Mouse (Mus musculus): Measurements from ENCODE around the gene Ncam1. TPM values are rescaled to one million over a fixed set of nuclear protein-coding genes. Genes with fewer than 3 reads are reported as not detected.

Ncam1 gene
- total RNA-seq, 2 experiments from 2014 or later = 3.8 to 4.2 TPM

GRCm38 (mm10) chr9:49675696-49676465 is 122.8 kb downstream of the Ncam1 start:
- no peak for DNase-seq

DNA sequence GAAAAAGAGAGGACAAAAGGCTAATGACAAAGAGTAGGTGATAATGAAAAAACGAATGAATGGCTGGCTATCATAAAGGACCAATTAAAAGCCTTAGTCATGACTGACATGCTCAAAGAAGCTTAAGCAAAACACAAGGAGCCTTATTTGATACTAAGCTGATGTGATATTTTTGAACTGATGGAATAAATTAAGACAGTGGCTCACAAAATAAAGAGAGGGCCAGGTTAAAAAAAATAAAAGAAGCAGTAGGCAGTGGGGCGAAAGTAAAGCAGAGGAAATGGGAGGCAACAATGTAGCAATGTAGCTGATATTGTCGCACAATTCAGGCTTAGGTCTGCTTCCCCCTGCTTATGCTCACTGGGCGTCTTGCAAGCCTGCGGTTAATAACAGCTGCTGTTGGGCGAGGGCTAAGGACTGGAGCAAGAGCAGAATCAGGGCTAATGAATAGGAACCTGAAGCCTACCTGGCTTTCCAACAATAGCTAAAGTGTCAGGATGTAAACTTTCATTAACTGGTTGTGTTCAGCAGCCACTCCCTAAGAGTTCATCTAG is 126.0 kb downstream of the Ncam1 start:
- no peak for DNase-seq

DNA sequence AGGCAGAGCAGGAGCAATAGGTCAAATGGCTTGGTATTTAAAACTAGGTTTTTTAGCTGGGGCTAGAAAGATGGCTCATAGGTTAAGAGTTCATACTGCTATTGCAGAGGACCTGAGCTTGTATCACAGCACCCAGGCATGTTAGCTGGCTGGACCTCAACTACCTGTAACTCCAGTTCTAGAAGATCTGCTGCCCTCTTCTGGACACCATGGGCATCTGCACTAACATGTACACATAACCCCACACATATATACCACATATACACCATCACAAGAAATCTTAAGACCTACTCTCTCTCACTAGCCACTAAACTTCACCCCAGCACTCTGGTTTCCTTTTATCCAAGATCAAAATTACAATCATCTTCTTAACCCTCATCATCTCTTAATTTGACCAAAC is 131.7 kb downstream of the Ncam1 start:
- no peak for DNase-seq

DNA sequence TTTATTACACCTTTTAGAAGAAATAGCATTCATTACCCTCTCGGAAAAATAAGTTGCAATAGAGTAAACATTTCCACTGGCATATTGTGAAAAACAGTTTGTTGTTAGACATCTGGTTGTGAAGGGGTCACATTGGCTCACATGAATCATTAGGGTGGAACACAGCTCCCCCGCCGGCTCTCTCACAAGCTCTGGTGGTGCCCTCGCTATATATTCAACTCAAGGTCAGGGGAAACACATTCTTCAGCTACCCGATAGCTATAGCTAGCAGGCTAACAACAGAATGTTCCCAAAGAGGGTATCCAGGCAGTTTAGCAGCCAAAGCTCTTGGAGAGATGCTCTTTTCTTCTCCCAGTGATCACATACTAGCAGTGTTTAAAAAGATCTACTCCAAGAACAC is 133.4 kb downstream of the Ncam1 start:
- DNase-seq = no peak

DNA sequence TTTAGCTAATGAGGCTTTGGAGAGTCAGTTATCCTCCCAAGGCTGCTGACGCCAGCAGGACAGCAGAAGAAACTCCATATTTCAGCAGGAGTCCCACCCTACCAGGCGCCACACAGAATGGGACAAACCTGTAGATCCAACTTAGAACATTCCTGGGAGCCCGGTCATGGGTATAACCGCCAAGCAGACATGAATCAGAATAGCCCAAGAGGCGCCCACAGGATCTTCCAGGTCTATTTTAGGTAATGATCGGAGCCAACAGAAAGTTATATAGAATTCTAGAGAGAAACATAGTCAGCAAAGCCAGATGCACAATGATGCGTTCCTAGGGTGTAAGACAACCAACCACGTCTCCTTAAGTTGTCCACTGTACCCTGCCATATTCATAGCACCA is 134.8 kb downstream of the Ncam1 start:
- no peak for DNase-seq

GRCm38 (mm10) chr9:49662958-49663926 is 135.5 kb downstream of the Ncam1 start:
- peak; percentile 2 to 15 for DNase-seq

- DNase-seq = no peak
Measured at GRCm38 (mm10) chr9:49661480-49661879, 137.2 kb downstream of the Ncam1 start.

DNA sequence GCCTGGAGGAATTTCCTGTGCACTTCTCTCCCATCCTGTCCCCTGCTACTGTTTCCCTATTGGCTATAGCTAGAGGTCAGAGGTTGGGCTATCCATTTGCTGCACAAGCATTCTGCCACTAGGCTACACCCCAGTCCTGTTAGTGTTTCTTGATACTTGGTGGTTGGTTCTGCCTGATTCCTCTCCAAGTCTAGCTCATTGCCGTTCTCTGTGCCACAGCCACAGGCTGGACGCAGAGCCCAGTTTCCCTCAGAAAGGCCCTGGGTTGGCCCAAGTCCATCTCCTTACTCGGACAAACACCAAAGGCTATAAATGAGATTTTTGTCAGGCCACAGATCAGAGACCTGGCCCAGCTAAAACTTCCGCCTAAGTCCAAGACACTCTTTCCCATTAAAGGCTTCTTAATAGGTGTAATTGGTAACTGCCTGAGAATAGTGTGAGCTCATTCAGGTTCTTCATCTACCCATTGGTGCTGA is 140.3 kb downstream of the Ncam1 start:
- no peak for DNase-seq

- no peak for DNase-seq
Measured at GRCm38 (mm10) chr9:49654470-49654869, 144.3 kb downstream of the Ncam1 start.

DNA sequence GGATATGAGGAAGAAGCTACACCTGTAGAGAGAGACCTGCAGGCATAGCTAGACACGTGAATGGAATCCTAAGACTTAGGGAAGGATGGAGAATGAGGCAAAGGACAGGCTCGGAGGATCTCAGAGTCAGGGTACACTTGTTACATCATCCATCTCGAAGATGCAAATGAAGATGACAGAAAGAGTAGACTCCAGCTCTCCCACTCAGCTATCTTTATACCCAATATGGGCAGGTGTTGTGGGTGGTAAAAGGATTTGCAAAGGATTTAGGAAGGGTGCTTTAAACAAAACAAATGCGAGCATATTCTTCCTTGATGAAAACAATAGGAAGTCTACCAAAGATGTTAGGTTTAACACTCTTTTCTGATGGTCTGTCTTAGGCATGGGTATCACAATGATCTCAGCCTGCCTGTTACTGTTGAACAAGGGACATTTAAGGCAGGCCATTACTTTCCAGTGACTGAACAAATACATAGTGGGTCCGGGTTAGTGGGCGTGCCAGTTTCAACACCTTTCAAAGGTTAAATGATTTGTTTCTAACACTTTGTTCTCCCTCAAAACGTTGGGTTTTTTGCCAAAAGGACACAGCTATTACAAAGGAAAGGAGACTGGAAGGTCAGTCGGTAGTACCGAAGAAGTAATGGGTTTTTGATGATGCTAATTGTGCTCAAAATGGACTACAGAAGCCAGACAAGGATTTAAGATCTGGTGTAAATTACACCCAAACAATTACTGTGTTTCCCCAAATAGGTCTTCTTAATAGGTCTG is 145.1 kb downstream of the Ncam1 start:
- no peak for DNase-seq

DNA sequence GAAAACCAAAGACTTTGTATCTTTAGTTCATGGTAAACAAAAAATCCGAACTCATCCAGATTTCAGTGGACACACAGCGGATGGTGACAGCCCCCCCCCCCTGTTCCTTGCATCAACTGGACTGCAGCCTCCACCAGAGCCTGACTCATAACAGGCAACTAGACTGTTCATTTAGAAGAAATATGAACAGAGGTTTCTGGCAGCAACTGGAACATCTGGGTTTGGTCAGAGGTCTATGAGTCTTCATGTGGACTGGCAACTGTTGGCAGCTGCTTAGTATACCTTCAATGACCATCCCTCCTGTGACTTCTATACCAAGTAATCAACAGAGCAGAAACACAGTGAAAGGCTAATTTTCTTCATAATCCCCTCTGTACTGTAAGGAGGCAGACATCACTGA is 154.4 kb downstream of the Ncam1 start:
- no peak for DNase-seq

- no peak for DNase-seq
Measured at GRCm38 (mm10) chr9:49640764-49641163, 158.0 kb downstream of the Ncam1 start.

- no peak for DNase-seq
Measured at GRCm38 (mm10) chr9:49640142-49640541, 158.6 kb downstream of the Ncam1 start.

GRCm38 (mm10) chr9:49637955-49638354 is 160.8 kb downstream of the Ncam1 start:
- no peak for DNase-seq

- no peak for DNase-seq
Measured at GRCm38 (mm10) chr9:49635668-49636326, 162.9 kb downstream of the Ncam1 start.

- DNase-seq = no peak
Measured at GRCm38 (mm10) chr9:49632591-49632990, 166.1 kb downstream of the Ncam1 start.

DNA sequence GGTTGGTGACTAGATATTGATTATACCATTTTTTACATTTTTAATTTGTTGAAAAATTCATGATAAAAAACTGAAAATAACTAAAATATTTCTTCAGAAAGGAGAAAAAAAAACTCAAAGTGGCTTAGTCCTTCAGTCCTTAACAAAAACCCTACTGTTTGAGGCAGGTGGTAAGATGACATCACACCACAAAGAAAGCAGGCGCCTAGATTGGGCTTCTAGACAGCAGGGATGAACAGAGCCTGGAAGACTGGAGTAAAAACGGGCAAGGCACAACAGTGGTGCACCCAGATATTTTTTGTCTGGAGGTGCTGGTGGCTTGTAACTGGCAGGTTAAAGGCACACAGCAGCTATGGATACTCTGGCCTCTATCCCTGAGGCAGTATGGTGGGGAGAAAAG is 168.4 kb downstream of the Ncam1 start:
- no peak for DNase-seq

DNA sequence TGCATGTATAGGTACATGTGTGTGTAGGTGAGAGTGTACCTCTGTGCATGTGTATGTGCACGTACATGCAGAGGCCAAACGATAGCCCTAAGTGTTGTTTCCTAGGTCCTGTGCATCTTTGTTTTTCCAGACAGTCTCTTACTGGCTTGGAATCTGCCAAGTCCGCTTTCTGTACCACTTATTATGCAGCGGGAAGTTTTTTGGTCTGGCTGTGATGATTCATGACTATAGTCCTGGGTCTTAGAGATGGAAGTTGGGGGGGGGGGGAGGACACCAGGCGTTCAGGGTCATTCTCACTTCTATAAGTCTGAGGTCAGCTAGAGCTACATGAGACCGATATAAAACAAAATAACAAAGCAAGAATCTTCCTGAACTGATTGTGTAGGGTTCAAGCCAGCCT is 173.8 kb downstream of the Ncam1 start:
- DNase-seq = no peak

DNA sequence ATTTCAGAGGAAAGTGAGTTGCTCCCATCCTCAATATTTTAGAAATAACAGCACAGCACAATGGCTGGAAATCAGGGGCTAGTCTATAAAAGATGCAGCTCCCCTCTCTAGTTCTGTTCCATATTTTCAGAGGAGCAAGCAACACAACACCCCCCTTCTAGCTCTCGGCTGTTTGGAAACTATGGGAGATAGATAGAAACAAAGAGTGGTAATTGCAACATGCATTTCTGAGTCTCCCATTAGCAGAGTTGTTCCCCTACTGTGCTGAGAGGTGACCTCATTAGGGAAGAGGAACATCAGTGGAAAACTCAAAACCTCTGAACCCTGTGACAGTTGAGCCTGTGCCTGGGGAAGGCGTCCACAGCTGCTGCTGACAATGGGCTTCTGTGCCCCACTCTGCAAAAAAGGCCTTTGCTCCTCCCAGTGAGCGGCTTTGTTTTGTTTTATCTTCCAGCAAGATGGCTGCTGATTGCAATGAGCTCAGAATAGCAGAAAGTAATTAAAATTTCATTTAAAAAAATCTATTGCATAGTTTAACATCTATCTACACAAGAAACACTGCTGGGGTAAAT is 174.7 kb downstream of the Ncam1 start:
- no peak for DNase-seq

GRCm38 (mm10) chr9:49622928-49623676 is 175.6 kb downstream of the Ncam1 start:
- DNase-seq = no peak

Measured in heart, adult 18-20 months (tissue).